ENCODE assay signal across 8 mouse cellular contexts in genomic region chr5:96792936-96793718, GRCm38 (mm10). TPM values are rescaled to one million over a fixed set of nuclear protein-coding genes. Genes with fewer than 3 reads are reported as not detected.
DNase-seq lines count a peak whose midpoint lies in the region; ATAC-seq and TF ChIP-seq lines count a peak whose summit lies in the region.

TSS of gene Anxa3 (plus strand) at chr5:96793339.

- no peak for TF ChIP-seq CTCF in spleen, adult 2 months (IDR thresholded peaks at IDR 0.05; ENCODE audit: extremely low read depth, insufficient read depth, insufficient read length, insufficient replicate concordance)

- no peak for TF ChIP-seq POLR2A in spleen, adult 2 months (IDR thresholded peaks at IDR 0.05; ENCODE audit: low read depth, low read length)

- H3K27me3 ChIP-seq in spleen, adult 2 months (ENCODE audit: control insufficient read depth, insufficient read depth, low read length), result peaks cover 5% of the 10 kb centered on the region; the same call in 1 of the 2 replicates
- no peaks in the 10 kb centered on the region; the same call in 1 of the 2 replicates for H3K27me3 ChIP-seq in embryonic facial prominence, embryonic 12.5 days
- H3K27me3 ChIP-seq in heart, embryonic 11.5 days (ENCODE audit: control insufficient read depth, insufficient read depth, low read length), result no peaks in the 10 kb centered on the region
- no peaks in the 10 kb centered on the region for H3K27me3 ChIP-seq in kidney, embryonic 16.5 days (ENCODE audit: insufficient read depth, low read length)
- peaks cover 32% of the 10 kb centered on the region for H3K27me3 ChIP-seq in liver, embryonic 15.5 days
- no peaks in the 10 kb centered on the region; the same call in 1 of the 2 replicates for H3K27me3 ChIP-seq in neural tube, embryonic 12.5 days (replicated peaks)

- no peaks in the 10 kb centered on the region for H3K36me3 ChIP-seq in spleen, adult 2 months (ENCODE audit: control insufficient read depth, insufficient read depth, low read length)
- no peaks in the 10 kb centered on the region for H3K36me3 ChIP-seq in embryonic facial prominence, embryonic 12.5 days
- no peaks in the 10 kb centered on the region for H3K36me3 ChIP-seq in heart, embryonic 11.5 days (ENCODE audit: control insufficient read depth, insufficient read depth, low read length)
- H3K36me3 ChIP-seq in kidney, embryonic 16.5 days (ENCODE audit: insufficient read depth, low read length), result no peaks in the 10 kb centered on the region
- no peaks in the 10 kb centered on the region for H3K36me3 ChIP-seq in liver, embryonic 15.5 days (replicated peaks)
- no peaks in the 10 kb centered on the region for H3K36me3 ChIP-seq in neural tube, embryonic 12.5 days

- ATAC-seq in embryonic facial prominence, embryonic 12.5 days (ENCODE audit: insufficient number of reproducible peaks, insufficient read depth, low FRiP score, low TSS enrichment), result peak; percentile 86
- ATAC-seq in heart, embryonic 11.5 days (replicated peaks; ENCODE audit: insufficient number of reproducible peaks, low FRiP score, low TSS enrichment), result peak; percentile 88
- ATAC-seq in kidney, embryonic 16.5 days (ENCODE audit: low FRiP score, low TSS enrichment), result peak; percentile 91
- ATAC-seq in liver, embryonic 15.5 days (ENCODE audit: insufficient read depth), result peak; percentile 66
- ATAC-seq in neural tube, embryonic 12.5 days (ENCODE audit: low FRiP score, low read depth), result peak; percentile 53; the same call in 1 of the 2 replicates

- no peak for DNase-seq in spleen, adult 2 months (ENCODE audit: low read depth in 1 of 2, low spot score in 2 of 2)
- DNase-seq in spleen, postnatal 10 days (ENCODE audit: low spot score in 2 of 2), result no peak
- no peak for DNase-seq in c-Kit-positive CD71-positive TER-119-positive erythroid progenitor cells, embryonic 14.5 days (ENCODE audit: low spot score)

- WGBS in spleen, adult 2 months, result 7% methylated on average over 26 of the region's 26 CpGs
- 11% methylated on average over 26 of the region's 26 CpGs for WGBS in embryonic facial prominence, embryonic 12.5 days
- 10% methylated on average over 22 of the region's 26 CpGs for WGBS in heart, embryonic 11.5 days (ENCODE audit: insufficient replicate concordance)
- WGBS in kidney, embryonic 16.5 days, result 6% methylated on average over 26 of the region's 26 CpGs
- WGBS in liver, embryonic 15.5 days (ENCODE audit: insufficient replicate concordance), result 4% methylated on average over 26 of the region's 26 CpGs
- WGBS in neural tube, embryonic 12.5 days, result 11% methylated on average over 25 of the region's 26 CpGs

- peak within 1 kb of the TSS; percentile 38; the same call in 1 of the 2 replicates for H3K27ac ChIP-seq in spleen, adult 2 months (ENCODE audit: insufficient read depth, low read length)
- 0 out of 2 replicates have a peak within 1 kb of the TSS, but pooled peaks have one; percentile 50 for H3K27ac ChIP-seq in embryonic facial prominence, embryonic 12.5 days
- H3K27ac ChIP-seq in heart, embryonic 11.5 days (ENCODE audit: low read depth, low read length), result 0 out of 2 replicates have a peak within 1 kb of the TSS, but pooled peaks have one; percentile 31
- H3K27ac ChIP-seq in kidney, embryonic 16.5 days (ENCODE audit: low read length), result peak within 1 kb of the TSS; percentile 60; the same call in 1 of the 2 replicates
- H3K27ac ChIP-seq in liver, embryonic 15.5 days (replicated peaks), result peak within 1 kb of the TSS; percentile 57
- H3K27ac ChIP-seq in neural tube, embryonic 12.5 days, result no peak within 1 kb of the TSS

- peak within 1 kb of the TSS; percentile 43; the same call in 1 of the 2 replicates for H3K4me3 ChIP-seq in spleen, adult 2 months (ENCODE audit: extremely low read depth, insufficient read depth, insufficient read length)
- peak within 1 kb of the TSS; percentile 46 for H3K4me3 ChIP-seq in embryonic facial prominence, embryonic 12.5 days
- H3K4me3 ChIP-seq in heart, embryonic 11.5 days (ENCODE audit: low read depth, low read length), result peak within 1 kb of the TSS; percentile 55
- peak within 1 kb of the TSS; percentile 57 for H3K4me3 ChIP-seq in kidney, embryonic 16.5 days (ENCODE audit: low read length)
- peak within 1 kb of the TSS; percentile 51 for H3K4me3 ChIP-seq in liver, embryonic 15.5 days (replicated peaks)
- H3K4me3 ChIP-seq in neural tube, embryonic 12.5 days, result peak within 1 kb of the TSS; percentile 37

- H3K9me3 ChIP-seq in embryonic facial prominence, embryonic 12.5 days, result 0 out of 2 replicates have a peak, but pooled peaks cover 2% of the 10 kb centered on the region
- H3K9me3 ChIP-seq in heart, embryonic 11.5 days (replicated peaks; ENCODE audit: control insufficient read depth, low read length), result no peaks in the 10 kb centered on the region
- H3K9me3 ChIP-seq in kidney, embryonic 16.5 days (ENCODE audit: low read length), result no peaks in the 10 kb centered on the region; the same call in 1 of the 2 replicates
- no peaks in the 10 kb centered on the region for H3K9me3 ChIP-seq in liver, embryonic 15.5 days (replicated peaks)
- H3K9me3 ChIP-seq in neural tube, embryonic 12.5 days, result no peaks in the 10 kb centered on the region

- peak within 1 kb of the TSS; percentile 48 for H3K9ac ChIP-seq in embryonic facial prominence, embryonic 12.5 days
- H3K9ac ChIP-seq in heart, embryonic 11.5 days (ENCODE audit: low read depth, low read length), result peak within 1 kb of the TSS; percentile 71
- H3K9ac ChIP-seq in kidney, embryonic 16.5 days (replicated peaks; ENCODE audit: low read length), result peak within 1 kb of the TSS; percentile 65
- peak within 1 kb of the TSS; percentile 21; the same call in 1 of the 2 replicates for H3K9ac ChIP-seq in liver, embryonic 15.5 days
- H3K9ac ChIP-seq in neural tube, embryonic 12.5 days, result peak within 1 kb of the TSS; percentile 51

- H3K4me2 ChIP-seq in embryonic facial prominence, embryonic 12.5 days (replicated peaks), result peak within 1 kb of the TSS; percentile 83
- H3K4me2 ChIP-seq in heart, embryonic 11.5 days, result peak within 1 kb of the TSS; percentile 85
- peak within 1 kb of the TSS; percentile 75 for H3K4me2 ChIP-seq in kidney, embryonic 16.5 days (replicated peaks; ENCODE audit: low read depth, low read length)
- H3K4me2 ChIP-seq in liver, embryonic 15.5 days, result peak within 1 kb of the TSS; percentile 61
- peak within 1 kb of the TSS; percentile 73 for H3K4me2 ChIP-seq in neural tube, embryonic 12.5 days (replicated peaks)

- H3K4me1 ChIP-seq in spleen, adult 2 months (ENCODE audit: control insufficient read depth, insufficient read depth, insufficient read length), result peaks cover 2% of the 10 kb centered on the region; the same call in 1 of the 2 replicates
- no peaks in the 10 kb centered on the region for H3K4me1 ChIP-seq in embryonic facial prominence, embryonic 12.5 days
- H3K4me1 ChIP-seq in heart, embryonic 11.5 days (ENCODE audit: control insufficient read depth, insufficient read depth, low read length), result no peaks in the 10 kb centered on the region
- H3K4me1 ChIP-seq in kidney, embryonic 16.5 days (ENCODE audit: insufficient read depth, low read length), result peaks cover 26% of the 10 kb centered on the region
- 0 out of 2 replicates have a peak, but pooled peaks cover 2% of the 10 kb centered on the region for H3K4me1 ChIP-seq in liver, embryonic 15.5 days (replicated peaks)
- peaks cover 11% of the 10 kb centered on the region; the same call in 1 of the 2 replicates for H3K4me1 ChIP-seq in neural tube, embryonic 12.5 days

RNA-seq across cellular contexts. Expression of gene Anxa3, which starts in this region (rescaled TPM):
- polyA plus RNA-seq in spleen, adult 2 months (2012; rRNA removed), result 4.7 and 5.7 TPM in 2 replicates
- polyA plus RNA-seq in embryonic facial prominence, embryonic 12.5 days (2016; fragmentation: Nextera tagmentation; extraction: Ambion mirVana), result 30.7 and 34.1 TPM in 2 replicates
- polyA plus RNA-seq in heart, embryonic 11.5 days (2014; fragmentation: Nextera tagmentation; extraction: Ambion mirVana), result 62.9 and 63.0 TPM in 2 replicates
- 88.4 and 89.2 TPM in 2 replicates for polyA plus RNA-seq in kidney, embryonic 16.5 days (2015; fragmentation: Nextera tagmentation; extraction: Ambion mirVana)
- 21.2 and 22.8 TPM in 2 replicates for polyA plus RNA-seq in liver, embryonic 15.5 days (2015; fragmentation: Nextera tagmentation; extraction: Ambion mirVana)
- polyA plus RNA-seq in neural tube, embryonic 12.5 days (2016; fragmentation: Nextera tagmentation; extraction: Ambion mirVana), result 32.4 and 34.9 TPM in 2 replicates

Comparison
In these comparisons a context has a peak if more than half of its experiments do, and no peak if none do; other contexts are left out.
1. H3K9ac ChIP-seq: peak in every context shown above with its lines; median percentile 71 in heart, embryonic 11.5 days; 65 in kidney, embryonic 16.5 days; 51 in neural tube, embryonic 12.5 days; 48 in embryonic facial prominence, embryonic 12.5 days; 21 in liver, embryonic 15.5 days.